In the genomic region with DNA sequence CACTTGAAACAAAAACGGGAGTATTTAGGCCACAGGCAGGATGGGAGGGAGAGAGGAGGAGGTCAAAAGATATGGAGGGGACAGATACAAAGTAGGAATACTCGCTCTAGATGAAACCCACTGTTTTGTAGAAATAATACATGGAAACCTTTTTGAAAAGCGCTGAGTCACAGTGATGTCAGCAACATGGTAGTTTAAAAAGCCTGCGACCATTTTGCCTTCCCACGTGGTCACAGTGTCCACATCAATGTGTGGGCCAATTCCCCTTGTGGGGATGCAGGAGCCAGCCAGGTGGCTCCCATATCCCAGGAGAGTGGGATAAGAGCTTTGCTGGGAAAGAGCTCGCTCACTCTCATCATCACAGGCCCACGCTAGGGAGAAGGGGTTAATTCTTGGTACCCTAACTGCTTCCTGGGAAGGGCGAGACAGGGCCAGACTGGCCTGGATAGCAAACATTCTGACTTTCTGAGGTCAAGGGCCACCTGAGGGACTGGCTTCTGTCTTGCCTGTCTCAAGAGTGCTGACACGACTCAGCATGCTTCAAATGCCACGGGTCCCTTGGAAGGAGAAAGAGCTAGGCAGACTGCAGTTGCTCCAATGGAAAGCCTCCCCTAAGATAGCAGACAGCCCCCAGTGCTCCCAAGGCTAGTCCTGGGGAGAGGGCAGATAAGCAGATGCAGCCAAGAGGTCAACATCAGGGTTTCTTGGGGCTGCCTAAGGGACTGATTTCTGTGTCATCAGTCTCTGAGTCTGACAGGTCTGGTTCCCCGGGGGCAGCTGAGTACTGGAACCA, we compare ENCODE assay signal across 17 mouse cellular contexts.
A peak's percentile ranks its signal among the peaks of the same experiment; 100 is the strongest.
DNase-seq lines count a peak whose midpoint lies in the region; ATAC-seq and TF ChIP-seq lines count a peak whose summit lies in the region.
"Had no signal": no experiment of that assay in that cellular context is flagged by ENCODE, and none has a peak within 500 bp of the region (broad histone marks: within the 10 kb centered on the region; RNA-seq: fewer than 3 reads in every experiment).

No protein-coding gene starts in this region.

- no peak overlapping the region for H3K4me3 ChIP-seq in heart, embryonic 12.5 days
- no peak overlapping the region for H3K4me3 ChIP-seq in neural tube, embryonic 11.5 days (ENCODE audit: low read depth, low read length)
- no peak overlapping the region for H3K4me3 ChIP-seq in neural tube, embryonic 15.5 days (replicated peaks)
- H3K4me3 ChIP-seq in midbrain, postnatal 0 days (ENCODE audit: low read depth, low read length), result no peak overlapping the region
- H3K4me3 ChIP-seq: layer of hippocampus, adult 2 months; liver, embryonic 15.5 days; stomach, embryonic 15.5 days had no signal

- intact Hi-C loops in heart, postnatal 25 days (cut with DNase I), result no loop called here

- DNase-seq in heart, postnatal 25 days (ENCODE audit: low spot score), result no peak
- peak; percentile 9 for DNase-seq in neural tube, embryonic 11.5 days (ENCODE audit: low spot score)
- DNase-seq in embryo, embryonic 11 days, result peak; percentile 14
- no peak for DNase-seq in cerebellum, adult 9-10 months
- DNase-seq in right cerebral cortex, postnatal 25 days, result no peak
- no peak for DNase-seq in midbrain, postnatal 0 days (ENCODE audit: low spot score)
- DNase-seq: adrenal gland, adult 8-10 months; kidney, adult 2 months had no signal

- peaks cover 21% of the 10 kb centered on the region for H3K4me1 ChIP-seq in heart, embryonic 12.5 days (replicated peaks)
- no peaks in the 10 kb centered on the region for H3K4me1 ChIP-seq in neural tube, embryonic 11.5 days (ENCODE audit: control insufficient read depth, insufficient read depth, low read length)
- H3K4me1 ChIP-seq in neural tube, embryonic 15.5 days, result no peaks in the 10 kb centered on the region
- H3K4me1 ChIP-seq in midbrain, postnatal 0 days (ENCODE audit: insufficient read depth, low read length), result no peaks in the 10 kb centered on the region
- H3K4me1 ChIP-seq: stomach, embryonic 15.5 days had no signal

- H3K27ac ChIP-seq in heart, embryonic 12.5 days (ENCODE audit: poor library complexity, severe bottlenecking), result peak overlapping the region; percentile 89
- H3K27ac ChIP-seq in neural tube, embryonic 11.5 days (ENCODE audit: low read depth, low read length), result no peak overlapping the region
- H3K27ac ChIP-seq in neural tube, embryonic 15.5 days (replicated peaks), result no peak overlapping the region
- no peak overlapping the region for H3K27ac ChIP-seq in midbrain, postnatal 0 days (ENCODE audit: low read depth, low read length)
- H3K27ac ChIP-seq: hindbrain, embryonic 14.5 days; layer of hippocampus, adult 2 months; liver, embryonic 15.5 days; macrophage; stomach, embryonic 15.5 days had no signal

- no peaks in the 10 kb centered on the region for H3K36me3 ChIP-seq in heart, embryonic 12.5 days
- no peaks in the 10 kb centered on the region for H3K36me3 ChIP-seq in neural tube, embryonic 11.5 days (ENCODE audit: control insufficient read depth, insufficient read depth, low read length)
- H3K36me3 ChIP-seq in neural tube, embryonic 15.5 days, result no peaks in the 10 kb centered on the region
- H3K36me3 ChIP-seq in midbrain, postnatal 0 days (ENCODE audit: insufficient read depth, low read length), result no peaks in the 10 kb centered on the region
- H3K36me3 ChIP-seq: liver, embryonic 15.5 days; stomach, embryonic 15.5 days had no signal

- peak; percentile 85 for ATAC-seq in heart, embryonic 12.5 days (ENCODE audit: insufficient number of reproducible peaks, low FRiP score)
- no peak for ATAC-seq in neural tube, embryonic 11.5 days (ENCODE audit: insufficient read depth, low FRiP score, low TSS enrichment)
- no peak for ATAC-seq in neural tube, embryonic 15.5 days (ENCODE audit: low FRiP score)
- no peak for ATAC-seq in midbrain, postnatal 0 days (ENCODE audit: low FRiP score)
- ATAC-seq: forebrain, embryonic 16.5 days; Patski had no signal

- TF ChIP-seq CTCF in midbrain, postnatal 0 days (IDR thresholded peaks at IDR 0.05), result no peak

- 31% methylated on average over 11 of the region's 11 CpGs for WGBS in heart, embryonic 12.5 days
- 60% methylated on average over 11 of the region's 11 CpGs for WGBS in neural tube, embryonic 11.5 days
- WGBS in neural tube, embryonic 15.5 days, result 73% methylated on average over 11 of the region's 11 CpGs
- 65% methylated on average over 11 of the region's 11 CpGs for WGBS in midbrain, postnatal 0 days

- no peaks in the 10 kb centered on the region for H3K9me3 ChIP-seq in heart, embryonic 12.5 days (replicated peaks)
- H3K9me3 ChIP-seq in neural tube, embryonic 11.5 days (ENCODE audit: control insufficient read depth, low read length), result no peaks in the 10 kb centered on the region
- no peaks in the 10 kb centered on the region for H3K9me3 ChIP-seq in neural tube, embryonic 15.5 days (replicated peaks)
- H3K9me3 ChIP-seq in midbrain, postnatal 0 days (ENCODE audit: low read length), result no peaks in the 10 kb centered on the region
- H3K9me3 ChIP-seq: liver, embryonic 15.5 days; stomach, embryonic 15.5 days had no signal

- no peak overlapping the region for H3K9ac ChIP-seq in heart, embryonic 12.5 days
- H3K9ac ChIP-seq in neural tube, embryonic 11.5 days (ENCODE audit: low read length), result no peak overlapping the region
- no peak overlapping the region for H3K9ac ChIP-seq in neural tube, embryonic 15.5 days (replicated peaks)
- no peak overlapping the region for H3K9ac ChIP-seq in midbrain, postnatal 0 days (replicated peaks; ENCODE audit: low read length, poor library complexity, severe bottlenecking)
- H3K9ac ChIP-seq: hindbrain, embryonic 14.5 days; liver, embryonic 15.5 days; stomach, embryonic 15.5 days had no signal

- peak overlapping the region; percentile 21; the same call in 1 of the 2 replicates for H3K4me2 ChIP-seq in heart, embryonic 12.5 days
- no peak overlapping the region for H3K4me2 ChIP-seq in neural tube, embryonic 11.5 days (ENCODE audit: low read depth)
- no peak overlapping the region for H3K4me2 ChIP-seq in neural tube, embryonic 15.5 days
- no peak overlapping the region for H3K4me2 ChIP-seq in midbrain, postnatal 0 days (ENCODE audit: low read depth, low read length, poor library complexity, severe bottlenecking)
- H3K4me2 ChIP-seq: hindbrain, embryonic 14.5 days; liver, embryonic 15.5 days; stomach, embryonic 15.5 days had no signal

- H3K27me3 ChIP-seq in heart, embryonic 12.5 days (replicated peaks), result no peaks in the 10 kb centered on the region
- H3K27me3 ChIP-seq in neural tube, embryonic 11.5 days (ENCODE audit: control insufficient read depth, insufficient read depth, low read length), result no peaks in the 10 kb centered on the region
- no peaks in the 10 kb centered on the region for H3K27me3 ChIP-seq in neural tube, embryonic 15.5 days (replicated peaks)
- no peaks in the 10 kb centered on the region for H3K27me3 ChIP-seq in midbrain, postnatal 0 days (ENCODE audit: insufficient read depth, low read length)
- H3K27me3 ChIP-seq: liver, embryonic 15.5 days; Patski; stomach, embryonic 15.5 days had no signal

Comparison
In these comparisons a context has a peak if more than half of its experiments do, and no peak if none do; other contexts are left out.
1. DNase-seq: peak in neural tube, embryonic 11.5 days (single experiment) and embryo, embryonic 11 days (single experiment); none in heart, postnatal 25 days (single experiment), cerebellum, adult 9-10 months (single experiment), right cerebral cortex, postnatal 25 days (single experiment) and midbrain, postnatal 0 days (single experiment).